In genomic region chr10:21672666-21673065, GRCm38 (mm10) we compare ENCODE assay signal across 20 mouse cellular contexts.
DNase-seq lines count a peak whose midpoint lies in the region; ATAC-seq and TF ChIP-seq lines count a peak whose summit lies in the region.
"Had no signal": no experiment of that assay in that cellular context is flagged by ENCODE, and none has a peak within 500 bp of the region (broad histone marks: within the 10 kb centered on the region; RNA-seq: fewer than 3 reads in every experiment).

No protein-coding gene starts in this region.

- TF ChIP-seq CTCF in kidney, adult 2 months (conservative IDR thresholded peaks at IDR 0.05; ENCODE audit: insufficient read depth, insufficient read length, low read depth, low read length): no peak
- TF ChIP-seq CTCF in left cerebral cortex, adult 2 months (IDR thresholded peaks at IDR 0.05): no peak

- H3K4me1 ChIP-seq in kidney, adult 2 months (ENCODE audit: control insufficient read depth, insufficient read depth, low read length): peaks cover 2% of the 10 kb centered on the region; the same call in 1 of the 2 replicates
- no peaks in the 10 kb centered on the region; the same call in 1 of the 2 replicates for H3K4me1 ChIP-seq in kidney, embryonic 14.5 days (ENCODE audit: control insufficient read depth, insufficient read depth, low read length)
- H3K4me1 ChIP-seq in kidney, embryonic 16.5 days (ENCODE audit: insufficient read depth, low read length): peaks cover 6% of the 10 kb centered on the region; the same call in 1 of the 2 replicates
- H3K4me1 ChIP-seq: forebrain, embryonic 12.5 days had no signal

- H3K27me3 ChIP-seq in kidney, adult 2 months (replicated peaks; ENCODE audit: control insufficient read depth, insufficient read depth, low read length): no peaks in the 10 kb centered on the region
- no peaks in the 10 kb centered on the region for H3K27me3 ChIP-seq in kidney, embryonic 14.5 days (ENCODE audit: control insufficient read depth, insufficient read depth, low read length)
- no peaks in the 10 kb centered on the region for H3K27me3 ChIP-seq in kidney, embryonic 16.5 days (ENCODE audit: insufficient read depth, low read length)
- H3K27me3 ChIP-seq: embryonic facial prominence, embryonic 13.5 days; forebrain, embryonic 12.5 days; heart, embryonic 15.5 days had no signal

- no peaks in the 10 kb centered on the region for H3K9me3 ChIP-seq in kidney, embryonic 14.5 days (ENCODE audit: control insufficient read depth, low read length)
- H3K9me3 ChIP-seq in kidney, embryonic 16.5 days (ENCODE audit: low read length): no peaks in the 10 kb centered on the region
- H3K9me3 ChIP-seq: embryonic facial prominence, embryonic 13.5 days; forebrain, embryonic 12.5 days; heart, embryonic 15.5 days had no signal

- TF ChIP-seq POLR2A in kidney, adult 2 months (IDR thresholded peaks at IDR 0.05; ENCODE audit: low read depth, low read length): no peak

- intact Hi-C loops in left cerebral cortex, adult 2 months (cut with DNase I): no loop called here

- H3K4me3 ChIP-seq in kidney, adult 2 months (ENCODE audit: insufficient read depth, low read depth, low read length): no peak overlapping the region
- H3K4me3 ChIP-seq in kidney, embryonic 14.5 days (ENCODE audit: low read length): no peak overlapping the region
- no peak overlapping the region for H3K4me3 ChIP-seq in kidney, embryonic 16.5 days (ENCODE audit: low read length)
- H3K4me3 ChIP-seq in left cerebral cortex, adult 2 months: no peak overlapping the region
- H3K4me3 ChIP-seq: embryonic facial prominence, embryonic 13.5 days; forebrain, embryonic 12.5 days; heart, adult 2 months; heart, embryonic 15.5 days had no signal

- DNase-seq in kidney, adult 2 months: peak; percentile 52
- peak; percentile 29 to 39 for DNase-seq in kidney, postnatal 36 days
- DNase-seq in mesoderm, embryonic 11.5 days (ENCODE audit: low read depth, low spot score): peak; percentile 25
- DNase-seq in left cerebral cortex, adult 2 months (ENCODE audit: extremely low spot score in 1 of 2, low spot score in 2 of 2): no peak
- DNase-seq: adrenal gland, adult 2 months; adrenal gland, postnatal 25 days; cerebellum, adult 18-20 months; cerebellum, adult 9-11 months; cerebellum, postnatal 36 days; gastrocnemius, postnatal 10 days; heart, postnatal 14 days had no signal

- no peak for ATAC-seq in kidney, embryonic 14.5 days (ENCODE audit: low FRiP score, low TSS enrichment)
- no peak for ATAC-seq in kidney, embryonic 16.5 days (ENCODE audit: low FRiP score, low TSS enrichment)
- ATAC-seq: forebrain, embryonic 16.5 days; hindbrain, embryonic 16.5 days had no signal

- WGBS in kidney, adult 2 months: 77% methylated on average over 5 of the region's 5 CpGs
- WGBS in kidney, embryonic 14.5 days: 63% methylated on average over 5 of the region's 5 CpGs
- 60% methylated on average over 5 of the region's 5 CpGs for WGBS in kidney, embryonic 16.5 days

- H3K9ac ChIP-seq in kidney, embryonic 14.5 days (ENCODE audit: low read depth, low read length): no peak overlapping the region
- H3K9ac ChIP-seq in kidney, embryonic 16.5 days (replicated peaks; ENCODE audit: low read length): no peak overlapping the region
- H3K9ac ChIP-seq: embryonic facial prominence, embryonic 13.5 days; forebrain, embryonic 12.5 days; heart, embryonic 15.5 days had no signal

- H3K36me3 ChIP-seq in kidney, adult 2 months (ENCODE audit: control insufficient read depth, insufficient read depth, low read length): no peaks in the 10 kb centered on the region
- no peaks in the 10 kb centered on the region for H3K36me3 ChIP-seq in kidney, embryonic 14.5 days (ENCODE audit: control insufficient read depth, insufficient read depth, low read length)
- H3K36me3 ChIP-seq in kidney, embryonic 16.5 days (ENCODE audit: insufficient read depth, low read length): no peaks in the 10 kb centered on the region
- H3K36me3 ChIP-seq: embryonic facial prominence, embryonic 13.5 days; forebrain, embryonic 12.5 days; heart, embryonic 15.5 days had no signal

- H3K4me2 ChIP-seq in kidney, embryonic 14.5 days (replicated peaks; ENCODE audit: low read depth, low read length): no peak overlapping the region
- H3K4me2 ChIP-seq in kidney, embryonic 16.5 days (replicated peaks; ENCODE audit: low read depth, low read length): no peak overlapping the region
- H3K4me2 ChIP-seq: embryonic facial prominence, embryonic 13.5 days; forebrain, embryonic 12.5 days; heart, embryonic 11.5 days; heart, embryonic 15.5 days had no signal

- H3K27ac ChIP-seq in kidney, adult 2 months (ENCODE audit: insufficient read depth, low read depth, low read length): no peak overlapping the region
- H3K27ac ChIP-seq in kidney, embryonic 14.5 days (ENCODE audit: low read depth, low read length): no peak overlapping the region
- H3K27ac ChIP-seq in kidney, embryonic 16.5 days (ENCODE audit: low read length): no peak overlapping the region
- H3K27ac ChIP-seq in left cerebral cortex, adult 2 months: no peak overlapping the region
- H3K27ac ChIP-seq: embryonic facial prominence, embryonic 13.5 days; forebrain, embryonic 12.5 days; heart, adult 2 months; heart, embryonic 15.5 days had no signal

Comparison
In these comparisons a context has a peak if more than half of its experiments do, and no peak if none do; other contexts are left out.
1. DNase-seq: peak in kidney, adult 2 months (single experiment), kidney, postnatal 36 days (2 of 2) and mesoderm, embryonic 11.5 days (single experiment); none in left cerebral cortex, adult 2 months (0 of 2).